Mouse (Mus musculus): ENCODE measurements around the gene Desi1. TPM values are rescaled to one million over a fixed set of nuclear protein-coding genes. Genes with fewer than 3 reads are reported as not detected.

The Desi1 gene
- polyA plus RNA-seq, 1 experiment from 2014 or later: 40.3 TPM

DNA sequence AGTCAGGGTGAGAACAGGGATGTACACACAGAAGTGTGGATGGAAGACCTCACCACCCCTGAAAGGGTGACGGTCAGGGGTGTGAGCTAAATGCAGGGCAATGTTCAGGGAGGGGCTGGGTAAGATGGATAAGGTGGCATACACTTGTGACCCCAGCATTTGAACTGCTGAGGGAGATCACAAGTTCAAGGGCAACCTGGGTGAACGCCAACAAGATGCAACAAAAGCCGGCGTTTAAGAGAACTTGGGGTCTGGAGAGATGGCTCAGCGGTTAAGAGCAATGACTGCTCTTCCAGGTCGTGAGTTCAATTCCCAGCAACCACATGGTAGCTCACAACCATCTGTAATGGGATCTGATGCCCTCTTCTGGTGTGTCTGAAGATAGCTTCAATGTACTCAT is 78.9 kb downstream of the Desi1 start:
- H3K4me3 ChIP-seq (ENCODE audit: low read depth, low read length): no peak overlapping the region
- 91% methylated on average over 6 of the region's 6 CpGs for WGBS
- no peaks in the 10 kb centered on the region for H3K4me1 ChIP-seq (replicated peaks; ENCODE audit: control insufficient read depth, insufficient read depth, low read length)
- H3K36me3 ChIP-seq (ENCODE audit: control insufficient read depth, insufficient read depth, low read length): no peaks in the 10 kb centered on the region; the same call in 1 of the 2 replicates
- peak; percentile 37 for DNase-seq (ENCODE audit: low spot score)
- no peaks in the 10 kb centered on the region for H3K9me3 ChIP-seq (ENCODE audit: control insufficient read depth, low read length)
- H3K4me2 ChIP-seq (ENCODE audit: low read depth, low read length, severe bottlenecking): no peak overlapping the region
- H3K27me3 ChIP-seq (ENCODE audit: control insufficient read depth, insufficient read depth, low read length): no peaks in the 10 kb centered on the region
- no peak overlapping the region for H3K27ac ChIP-seq (ENCODE audit: low read depth, low read length)
- no peak overlapping the region for H3K9ac ChIP-seq (ENCODE audit: low read length)
- ATAC-seq (replicated peaks; ENCODE audit: low FRiP score): no peak

GRCm38 (mm10) chr15:81954151-81954583 is 79.5 kb downstream of the Desi1 start:
- H3K36me3 ChIP-seq (ENCODE audit: control insufficient read depth, insufficient read depth, low read length): no peaks in the 10 kb centered on the region; the same call in 1 of the 2 replicates

GRCm38 (mm10) chr15:81952310-81952709 is 81.4 kb downstream of the Desi1 start:
- Histone ChIP-seq H3K27ac (ENCODE audit: low read depth, low read length) (no peak overlapping the region), H3K9me3 (ENCODE audit: control insufficient read depth, low read length) (no peaks in the 10 kb centered on the region), H3K36me3 (ENCODE audit: control insufficient read depth, insufficient read depth, low read length) (no peaks in the 10 kb centered on the region; the same call in 1 of the 2 replicates), H3K4me1 (replicated peaks; ENCODE audit: control insufficient read depth, insufficient read depth, low read length) (no peaks in the 10 kb centered on the region), H3K9ac (ENCODE audit: low read length) (no peak overlapping the region; the same call in 1 of the 2 replicates), H3K4me2 (ENCODE audit: low read depth, low read length, severe bottlenecking) (no peak overlapping the region), H3K27me3 (ENCODE audit: control insufficient read depth, insufficient read depth, low read length) (no peaks in the 10 kb centered on the region), H3K4me3 (ENCODE audit: low read depth, low read length) (no peak overlapping the region)
- ATAC-seq (replicated peaks; ENCODE audit: low FRiP score) (no peak), DNase-seq (ENCODE audit: low spot score) (peak; percentile 42)
- WGBS: 91% methylated on average over 4 of the region's 4 CpGs

More at GRCm38 (mm10) chr15:81954151-81954583, 79.5 kb downstream of the Desi1 start:
- H3K27ac ChIP-seq (ENCODE audit: low read depth, low read length): no peak overlapping the region
- no peaks in the 10 kb centered on the region for H3K4me1 ChIP-seq (replicated peaks; ENCODE audit: control insufficient read depth, insufficient read depth, low read length)
- WGBS: 95% methylated on average over 9 of the region's 9 CpGs
- no peak overlapping the region for H3K9ac ChIP-seq (ENCODE audit: low read length)
- no peak overlapping the region for H3K4me2 ChIP-seq (ENCODE audit: low read depth, low read length, severe bottlenecking)
- DNase-seq (ENCODE audit: low spot score) (no peak), ATAC-seq (replicated peaks; ENCODE audit: low FRiP score) (no peak)
- no peak overlapping the region for H3K4me3 ChIP-seq (ENCODE audit: low read depth, low read length)
- no peaks in the 10 kb centered on the region for H3K9me3 ChIP-seq (ENCODE audit: control insufficient read depth, low read length)
- no peaks in the 10 kb centered on the region for H3K27me3 ChIP-seq (ENCODE audit: control insufficient read depth, insufficient read depth, low read length)

DNA sequence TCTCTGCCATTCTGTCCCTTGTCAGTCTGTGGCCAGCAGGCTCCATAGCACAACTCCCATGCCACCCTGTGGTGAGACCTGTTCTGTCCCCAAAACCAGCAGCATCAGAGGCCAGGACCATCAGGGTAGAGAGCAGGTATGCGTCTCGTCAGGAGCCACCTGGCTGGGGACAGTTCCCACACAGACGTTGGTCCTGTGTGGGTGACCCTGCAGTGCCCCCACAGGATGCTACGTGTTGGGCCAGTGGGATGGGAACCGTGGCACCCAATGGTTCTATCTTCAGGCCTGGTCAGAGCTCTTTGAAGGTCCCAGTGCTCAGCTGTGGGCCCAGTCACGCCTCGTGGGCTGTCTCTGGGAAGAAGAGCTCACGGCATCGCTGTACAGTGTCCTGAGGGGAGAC is 82.5 kb downstream of the Desi1 start:
- whole genome bisulfite sequencing: 92% methylated on average over 9 of the region's 9 CpGs

DNA sequence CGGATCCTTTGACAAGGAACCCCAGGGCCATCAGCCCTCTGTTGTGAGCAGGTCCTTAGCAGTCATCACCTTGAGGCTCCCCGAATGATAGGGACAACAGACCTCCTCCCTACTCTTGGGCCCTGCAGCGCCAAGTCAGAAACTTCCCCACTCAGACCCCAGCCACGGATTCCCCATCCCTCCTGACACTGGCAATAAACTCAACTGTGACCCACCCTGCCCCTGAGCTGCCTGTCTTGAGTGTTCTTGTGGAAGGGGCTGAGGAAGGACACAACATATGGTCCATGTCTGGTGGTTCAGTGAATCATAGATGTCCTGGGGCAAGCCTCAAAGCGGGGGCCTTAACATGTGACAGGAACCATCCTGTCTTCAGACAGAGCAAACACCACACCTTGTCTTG is 82.9 kb downstream of the Desi1 start:
- Histone ChIP-seq H3K4me1 (replicated peaks; ENCODE audit: control insufficient read depth, insufficient read depth, low read length) (no peaks in the 10 kb centered on the region), H3K9me3 (ENCODE audit: control insufficient read depth, low read length) (no peaks in the 10 kb centered on the region), H3K9ac (ENCODE audit: low read length) (no peak overlapping the region), H3K4me3 (ENCODE audit: low read depth, low read length) (no peak overlapping the region), H3K27me3 (ENCODE audit: control insufficient read depth, insufficient read depth, low read length) (no peaks in the 10 kb centered on the region), H3K36me3 (ENCODE audit: control insufficient read depth, insufficient read depth, low read length) (no peaks in the 10 kb centered on the region; the same call in 1 of the 2 replicates), H3K4me2 (ENCODE audit: low read depth, low read length, severe bottlenecking) (no peak overlapping the region), H3K27ac (ENCODE audit: low read depth, low read length) (no peak overlapping the region)
- DNase-seq (ENCODE audit: low spot score) (no peak), ATAC-seq (replicated peaks; ENCODE audit: low FRiP score) (no peak)
- WGBS: 87% methylated on average over 5 of the region's 5 CpGs

More for the DNA sequence above, 82.5 kb downstream of the Desi1 start:
- Histone ChIP-seq H3K27ac (ENCODE audit: low read depth, low read length) (no peak overlapping the region), H3K27me3 (ENCODE audit: control insufficient read depth, insufficient read depth, low read length) (no peaks in the 10 kb centered on the region), H3K4me3 (ENCODE audit: low read depth, low read length) (no peak overlapping the region), H3K4me2 (ENCODE audit: low read depth, low read length, severe bottlenecking) (no peak overlapping the region), H3K36me3 (ENCODE audit: control insufficient read depth, insufficient read depth, low read length) (no peaks in the 10 kb centered on the region; the same call in 1 of the 2 replicates), H3K9me3 (ENCODE audit: control insufficient read depth, low read length) (no peaks in the 10 kb centered on the region), H3K9ac (ENCODE audit: low read length) (no peak overlapping the region), H3K4me1 (replicated peaks; ENCODE audit: control insufficient read depth, insufficient read depth, low read length) (no peaks in the 10 kb centered on the region)
- DNase-seq (ENCODE audit: low spot score): peak; percentile 42
- no peak for ATAC-seq (replicated peaks; ENCODE audit: low FRiP score)

- Histone ChIP-seq H3K4me2 (ENCODE audit: low read depth, low read length, severe bottlenecking) (no peak overlapping the region), H3K4me3 (ENCODE audit: low read depth, low read length) (no peak overlapping the region), H3K27me3 (ENCODE audit: control insufficient read depth, insufficient read depth, low read length) (no peaks in the 10 kb centered on the region), H3K4me1 (replicated peaks; ENCODE audit: control insufficient read depth, insufficient read depth, low read length) (no peaks in the 10 kb centered on the region), H3K36me3 (ENCODE audit: control insufficient read depth, insufficient read depth, low read length) (no peaks in the 10 kb centered on the region), H3K27ac (ENCODE audit: low read depth, low read length) (no peak overlapping the region), H3K9ac (ENCODE audit: low read length) (no peak overlapping the region), H3K9me3 (ENCODE audit: control insufficient read depth, low read length) (no peaks in the 10 kb centered on the region)
- DNase-seq (ENCODE audit: low spot score) (peak; percentile 43), ATAC-seq (replicated peaks; ENCODE audit: low FRiP score) (no peak)
- WGBS: 75% methylated on average over 11 of the region's 11 CpGs
Measured at GRCm38 (mm10) chr15:81949476-81950131, 84.1 kb downstream of the Desi1 start.

- Histone ChIP-seq H3K27ac (ENCODE audit: low read depth, low read length) (no peak overlapping the region), H3K4me1 (replicated peaks; ENCODE audit: control insufficient read depth, insufficient read depth, low read length) (no peaks in the 10 kb centered on the region), H3K4me2 (ENCODE audit: low read depth, low read length, severe bottlenecking) (no peak overlapping the region), H3K9me3 (ENCODE audit: control insufficient read depth, low read length) (no peaks in the 10 kb centered on the region), H3K4me3 (ENCODE audit: low read depth, low read length) (no peak overlapping the region), H3K9ac (ENCODE audit: low read length) (no peak overlapping the region), H3K27me3 (ENCODE audit: control insufficient read depth, insufficient read depth, low read length) (no peaks in the 10 kb centered on the region), H3K36me3 (ENCODE audit: control insufficient read depth, insufficient read depth, low read length) (no peaks in the 10 kb centered on the region)
- ATAC-seq (replicated peaks; ENCODE audit: low FRiP score) (no peak), DNase-seq (ENCODE audit: low spot score) (no peak)
- 85% methylated on average over 10 of the region's 10 CpGs for WGBS
Measured at GRCm38 (mm10) chr15:81949076-81949475, 84.6 kb downstream of the Desi1 start.

GRCm38 (mm10) chr15:81943176-81943749 is 90.4 kb downstream of the Desi1 start:
- no peak overlapping the region for H3K4me2 ChIP-seq (ENCODE audit: low read depth, low read length, severe bottlenecking)
- H3K4me3 ChIP-seq (ENCODE audit: low read depth, low read length): no peak overlapping the region
- peaks cover 7% of the 10 kb centered on the region; the same call in 1 of the 2 replicates for H3K4me1 ChIP-seq (replicated peaks; ENCODE audit: control insufficient read depth, insufficient read depth, low read length)
- 0 out of 2 replicates have a peak overlapping the region, but pooled peaks have one; percentile 21 for H3K27ac ChIP-seq (ENCODE audit: low read depth, low read length)
- H3K9ac ChIP-seq (ENCODE audit: low read length): peak overlapping the region; percentile 43; the same call in 1 of the 2 replicates
- H3K27me3 ChIP-seq (ENCODE audit: control insufficient read depth, insufficient read depth, low read length): no peaks in the 10 kb centered on the region
- 8% methylated on average over 9 of the region's 9 CpGs for WGBS
- ATAC-seq (replicated peaks; ENCODE audit: low FRiP score): peak; percentile 58; the same call in 1 of the 2 replicates
- DNase-seq (ENCODE audit: low spot score): peak; percentile 79
- H3K36me3 ChIP-seq (ENCODE audit: control insufficient read depth, insufficient read depth, low read length): no peaks in the 10 kb centered on the region
- no peaks in the 10 kb centered on the region for H3K9me3 ChIP-seq (ENCODE audit: control insufficient read depth, low read length)

Data from forebrain, embryonic 11.5 days (tissue).